In genomic region chr14:26639251-26639650, GRCm38 (mm10) we compare ENCODE assay signal across 9 mouse cellular contexts. TPM values are rescaled to one million over a fixed set of nuclear protein-coding genes. Genes with fewer than 3 reads are reported as not detected.
A peak's percentile ranks its signal among the peaks of the same experiment; 100 is the strongest.
DNase-seq lines count a peak whose midpoint lies in the region; ATAC-seq lines count a peak whose summit lies in the region.
"Had no signal": no experiment of that assay in that cellular context is flagged by ENCODE, and none has a peak within 500 bp of the region (broad histone marks: within the 10 kb centered on the region; RNA-seq: fewer than 3 reads in every experiment).

No protein-coding gene starts in this region.

- peak overlapping the region; percentile 73 for H3K9ac ChIP-seq in neural tube, embryonic 14.5 days (replicated peaks; ENCODE audit: low read depth, low read length)

- 0 out of 2 replicates have a peak, but pooled peaks have one; percentile 15 for ATAC-seq in erythroblast, adult 5-6 weeks (replicated peaks; ENCODE audit: low FRiP score, poor library complexity, severe bottlenecking)
- no peak for ATAC-seq in neural tube, embryonic 14.5 days (ENCODE audit: low read depth)

- H3K4me1 ChIP-seq in neural tube, embryonic 14.5 days (ENCODE audit: control insufficient read depth, insufficient read depth, low read length), result peaks cover 29% of the 10 kb centered on the region

- H3K36me3 ChIP-seq in neural tube, embryonic 14.5 days (ENCODE audit: control insufficient read depth, insufficient read depth, low read length), result no peaks in the 10 kb centered on the region

- DNase-seq in embryo, embryonic 10.5 days (ENCODE audit: low spot score), result peak; percentile 36
- no peak for DNase-seq in embryo, embryonic 9.5 days (ENCODE audit: extremely low spot score)
- DNase-seq in CD4-positive helper T cell, adult 2 months (ENCODE audit: low read depth, low spot score), result peak; percentile 43
- peak; percentile 39 for DNase-seq in large intestine, adult 2 months (ENCODE audit: low read depth, low spot score)
- DNase-seq in adrenal gland, postnatal 25 days, result no peak
- no peak for DNase-seq in layer of hippocampus, postnatal 25 days (ENCODE audit: extremely low spot score in 1 of 2, low spot score in 1 of 2)

- H3K4me2 ChIP-seq in neural tube, embryonic 14.5 days (ENCODE audit: low read depth, low read length), result peak overlapping the region; percentile 90

- under 1% methylated on average over 11 of the region's 11 CpGs for WGBS in large intestine, adult 2 months
- WGBS in neural tube, embryonic 14.5 days, result under 1% methylated on average over 11 of the region's 11 CpGs

- no peaks in the 10 kb centered on the region for H3K27me3 ChIP-seq in neural tube, embryonic 14.5 days (ENCODE audit: control insufficient read depth, insufficient read depth, low read length)
- H3K27me3 ChIP-seq: Patski had no signal

- H3K9me3 ChIP-seq in neural tube, embryonic 14.5 days (ENCODE audit: control insufficient read depth, low read length), result no peaks in the 10 kb centered on the region

- H3K27ac ChIP-seq in neural tube, embryonic 14.5 days (ENCODE audit: low read depth, low read length), result peak overlapping the region; percentile 55; the same call in 1 of the 2 replicates

- peak overlapping the region; percentile 83 for H3K4me3 ChIP-seq in neural tube, embryonic 14.5 days (ENCODE audit: low read depth, low read length)

RNA-seq across cellular contexts. Expression of gene Arf4, which starts 1.4 kb away (rescaled TPM):
- total RNA-seq in erythroblast, adult 5-6 weeks (2015; ENCODE audit: low replicate concordance), result 66.7 and 100 TPM in 2 replicates
- 10.5 and 37.7 TPM in 2 replicates for total RNA-seq in erythroblast, adult 5-6 weeks (2017; ENCODE audit: low replicate concordance)
- 127 and 159 TPM in 2 replicates for polyA plus RNA-seq in large intestine, adult 2 months (2012; rRNA removed)
- 553 and 578 TPM in 2 replicates for polyA plus RNA-seq in neural tube, embryonic 14.5 days (2014; fragmentation: Nextera tagmentation; extraction: Ambion mirVana)
- 160 and 161 TPM in 2 replicates for total RNA-seq in adrenal gland, postnatal 25 days (2021)
- total RNA-seq in layer of hippocampus, postnatal 25 days (2021), result 100 to 1,000 TPM; 118 to 130 TPM

RNA-seq across cellular contexts. Expression of gene Pde12, which starts 30.4 kb away (rescaled TPM):
- total RNA-seq in erythroblast, adult 5-6 weeks (2015; ENCODE audit: low replicate concordance), result 2.5 and 4.0 TPM in 2 replicates
- 3.1 and 3.7 TPM in 2 replicates for total RNA-seq in erythroblast, adult 5-6 weeks (2017; ENCODE audit: low replicate concordance)
- 3.6 and 6.4 TPM in 2 replicates for polyA plus RNA-seq in large intestine, adult 2 months (2012; rRNA removed)
- polyA plus RNA-seq in neural tube, embryonic 14.5 days (2014; fragmentation: Nextera tagmentation; extraction: Ambion mirVana), result 13.7 and 13.8 TPM in 2 replicates
- total RNA-seq in adrenal gland, postnatal 25 days (2021), result 9.0 and 10.0 TPM in 2 replicates
- 1 to 10 TPM; 7.6 to 8.0 TPM for total RNA-seq in layer of hippocampus, postnatal 25 days (2021)

RNA-seq across cellular contexts. Expression of gene Dnah12, which starts 53.8 kb away (rescaled TPM):
- 0.21 and 0.38 TPM in 2 replicates for total RNA-seq in erythroblast, adult 5-6 weeks (2015; ENCODE audit: low replicate concordance)
- total RNA-seq in erythroblast, adult 5-6 weeks (2017; ENCODE audit: low replicate concordance), result 0.14 and 1.0 TPM in 2 replicates
- not detected in 2 replicates for polyA plus RNA-seq in large intestine, adult 2 months (2012; rRNA removed)
- 0.03 and 0.15 TPM in 2 replicates for polyA plus RNA-seq in neural tube, embryonic 14.5 days (2014; fragmentation: Nextera tagmentation; extraction: Ambion mirVana)
- total RNA-seq in adrenal gland, postnatal 25 days (2021), result not detected in 2 replicates
- total RNA-seq in layer of hippocampus, postnatal 25 days (2021), result under 1 TPM; 0.12 to 0.31 TPM

Comparison
In these comparisons a context has a peak if more than half of its experiments do, and no peak if none do; other contexts are left out.
1. DNase-seq: peak in embryo, embryonic 10.5 days (single experiment), CD4-positive helper T cell, adult 2 months (single experiment) and large intestine, adult 2 months (single experiment); none in embryo, embryonic 9.5 days (single experiment), adrenal gland, postnatal 25 days (single experiment) and layer of hippocampus, postnatal 25 days (0 of 2).